Mouse (Mus musculus): Measurements from ENCODE around the gene Cnot8. TPM values are rescaled to one million over a fixed set of nuclear protein-coding genes. Genes with fewer than 3 reads are reported as not detected.
"Not testable (repeated sequence)": the region's sequence is repeated elsewhere in the genome, so short reads cannot be mapped to it uniquely, and the experiment has no call there.

The Cnot8 gene
- 17.6 and 22.8 TPM in 2 replicates for polyA plus RNA-seq (2012; rRNA removed)

DNA sequence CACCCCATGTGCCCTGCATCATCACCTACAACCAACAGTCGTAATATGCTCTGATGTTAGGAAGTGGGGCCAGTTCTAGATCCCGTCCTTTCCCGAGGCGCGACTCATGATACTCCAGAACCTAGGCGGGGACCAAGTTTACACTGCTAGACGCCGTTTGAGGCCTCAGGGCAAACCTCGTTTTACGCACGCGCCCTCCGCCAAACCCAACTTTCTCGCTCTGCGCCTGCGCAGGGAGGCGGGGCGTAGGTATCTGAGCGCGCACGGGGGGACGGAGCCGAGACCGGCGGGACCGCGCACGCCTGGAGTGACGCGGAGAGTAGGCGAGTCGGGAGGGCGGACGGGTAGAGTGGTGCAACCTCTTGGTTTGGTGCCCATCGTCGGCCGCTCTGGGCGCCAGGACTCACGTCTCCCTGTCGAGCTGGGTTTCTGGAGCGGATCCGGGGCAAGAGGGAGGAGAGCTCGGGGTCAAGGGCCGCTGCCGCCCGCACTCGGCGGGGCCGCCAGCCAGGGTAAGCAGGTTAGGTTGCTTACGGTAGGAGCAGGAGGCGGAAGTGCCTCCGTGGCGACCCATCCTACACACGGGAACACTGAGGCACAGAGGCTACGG, at the start of gene Cnot8:
Gene Cnot8, plus strand, starts transcription at position 457 of the 610 bp plus-strand sequence.
- Histone ChIP-seq H3K27me3 (ENCODE audit: control insufficient read depth, insufficient read depth, low read length) (no peaks in the 10 kb centered on the region), H3K4me3 (ENCODE audit: control insufficient read depth, low read depth, low read length) (peak within 1 kb of the TSS; percentile 93), H3K4me1 (ENCODE audit: control insufficient read depth, insufficient read depth, low read length) (peaks cover 13% of the 10 kb centered on the region), H3K27ac (ENCODE audit: control insufficient read depth, insufficient read depth, low read depth, low read length) (peak within 1 kb of the TSS; percentile 98), H3K36me3 (ENCODE audit: control insufficient read depth, insufficient read depth, low read length) (no peaks in the 10 kb centered on the region)
- peak; percentile 89 for TF ChIP-seq POLR2A (IDR thresholded peaks at IDR 0.05; ENCODE audit: control insufficient read depth, low read depth, low read length)
- TF ChIP-seq CTCF (IDR thresholded peaks at IDR 0.05; ENCODE audit: control insufficient read depth, insufficient read depth, insufficient replicate concordance, low read depth, low read length): no peak

DNA sequence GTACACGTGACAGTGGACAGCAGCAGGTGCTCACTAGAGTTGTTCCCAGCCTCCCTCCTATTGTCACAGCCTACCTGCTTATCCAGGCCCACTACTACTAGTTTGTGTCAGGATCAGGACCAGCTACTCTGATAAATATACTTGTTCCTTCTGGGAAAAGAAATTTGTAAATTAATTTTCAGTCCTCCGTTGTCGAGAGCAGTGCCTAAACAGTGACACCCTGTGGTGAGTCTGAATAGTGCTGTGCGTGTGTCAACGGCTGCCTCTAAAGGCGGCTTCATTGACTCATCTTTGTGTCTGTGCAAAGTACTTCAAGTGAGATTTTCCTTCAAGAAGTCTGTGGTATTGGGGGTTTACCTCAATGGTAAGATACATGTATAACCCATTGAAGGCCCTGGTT, 46.5 kb upstream of the Cnot8 start:
- Histone ChIP-seq H3K27me3 (ENCODE audit: control insufficient read depth, insufficient read depth, low read length) (no peaks in the 10 kb centered on the region), H3K4me1 (ENCODE audit: control insufficient read depth, insufficient read depth, low read length) (no peaks in the 10 kb centered on the region), H3K27ac (ENCODE audit: control insufficient read depth, insufficient read depth, low read depth, low read length) (no peak overlapping the region), H3K36me3 (ENCODE audit: control insufficient read depth, insufficient read depth, low read length) (no peaks in the 10 kb centered on the region), H3K4me3 (ENCODE audit: control insufficient read depth, low read depth, low read length) (no peak overlapping the region)
- TF ChIP-seq CTCF (IDR thresholded peaks at IDR 0.05; ENCODE audit: control insufficient read depth, insufficient read depth, insufficient replicate concordance, low read depth, low read length) (peak; percentile 40; the same call in 1 of the 2 replicates), POLR2A (IDR thresholded peaks at IDR 0.05; ENCODE audit: control insufficient read depth, low read depth, low read length) (no peak)

DNA sequence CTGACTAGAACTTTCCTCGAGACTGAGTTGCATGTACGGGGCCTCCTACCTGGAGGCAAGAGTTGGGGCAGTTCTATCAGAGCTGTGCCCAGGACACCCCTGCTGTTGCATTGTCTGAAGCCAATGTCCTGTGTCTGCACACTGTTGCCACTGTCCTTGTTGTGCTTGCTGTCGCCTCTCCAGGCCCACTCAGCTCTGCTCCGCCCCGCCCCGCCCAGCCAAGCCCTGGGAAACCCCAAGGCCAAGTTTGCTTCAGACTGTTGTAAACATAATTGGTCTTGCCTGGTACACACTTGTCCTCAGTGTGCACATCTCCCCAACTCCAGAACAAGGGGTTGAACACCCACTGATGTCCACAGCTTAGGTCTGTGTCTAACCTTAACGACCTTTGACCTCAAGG, 44.2 kb upstream of the Cnot8 start:
- not testable (repeated sequence) for H3K4me1 ChIP-seq (ENCODE audit: control insufficient read depth, insufficient read depth, low read length); H3K27ac ChIP-seq (ENCODE audit: control insufficient read depth, insufficient read depth, low read depth, low read length); H3K36me3 ChIP-seq (ENCODE audit: control insufficient read depth, insufficient read depth, low read length); H3K27me3 ChIP-seq (ENCODE audit: control insufficient read depth, insufficient read depth, low read length); H3K4me3 ChIP-seq (ENCODE audit: control insufficient read depth, low read depth, low read length)

DNA sequence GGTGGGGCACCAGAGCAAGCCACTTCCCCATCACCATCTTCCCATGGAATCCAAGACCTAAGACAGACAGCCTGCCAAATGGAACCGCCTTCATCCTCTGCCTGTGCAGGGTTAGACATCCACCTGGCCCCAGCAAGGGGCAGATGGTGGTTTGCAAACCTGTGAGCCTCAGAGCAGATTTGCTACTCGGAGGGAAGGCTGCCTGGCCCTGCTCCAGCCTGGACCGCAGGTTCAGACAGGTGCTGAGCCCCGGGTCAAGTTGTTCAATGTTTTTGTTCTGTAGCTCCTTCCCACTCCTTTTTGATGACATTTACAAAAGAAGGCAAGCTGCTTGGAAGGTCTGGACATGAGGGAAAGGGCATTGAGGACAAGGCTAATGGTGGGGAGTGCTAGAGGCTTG, 42.7 kb upstream of the Cnot8 start:
- H3K4me1 ChIP-seq (ENCODE audit: control insufficient read depth, insufficient read depth, low read length); H3K36me3 ChIP-seq (ENCODE audit: control insufficient read depth, insufficient read depth, low read length); H3K27me3 ChIP-seq (ENCODE audit: control insufficient read depth, insufficient read depth, low read length); H3K4me3 ChIP-seq (ENCODE audit: control insufficient read depth, low read depth, low read length); H3K27ac ChIP-seq (ENCODE audit: control insufficient read depth, insufficient read depth, low read depth, low read length): not testable (repeated sequence)

DNA sequence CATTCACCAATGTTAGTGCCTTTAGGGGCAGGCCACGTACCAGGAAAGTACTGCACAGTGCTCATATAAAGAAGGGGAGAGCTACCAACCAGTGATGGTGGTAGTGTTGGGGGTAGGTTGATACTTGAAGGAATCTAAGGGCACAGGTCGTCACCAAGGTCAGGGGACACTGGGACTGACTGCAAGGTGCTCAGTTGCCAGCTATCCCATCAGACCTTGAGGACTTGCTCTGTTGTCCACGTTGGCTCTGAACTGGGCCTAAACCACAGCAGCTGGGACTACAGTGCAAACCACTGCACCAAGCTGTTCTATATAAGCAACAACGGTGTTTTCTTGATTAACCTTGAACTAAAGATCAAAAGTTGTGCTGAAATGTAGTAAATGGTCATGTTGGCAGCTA, 41.4 kb upstream of the Cnot8 start:
- Histone ChIP-seq H3K27me3 (ENCODE audit: control insufficient read depth, insufficient read depth, low read length) (no peaks in the 10 kb centered on the region), H3K4me3 (ENCODE audit: control insufficient read depth, low read depth, low read length) (no peak overlapping the region), H3K27ac (ENCODE audit: control insufficient read depth, insufficient read depth, low read depth, low read length) (no peak overlapping the region), H3K36me3 (ENCODE audit: control insufficient read depth, insufficient read depth, low read length) (no peaks in the 10 kb centered on the region), H3K4me1 (ENCODE audit: control insufficient read depth, insufficient read depth, low read length) (no peaks in the 10 kb centered on the region)
- TF ChIP-seq CTCF (IDR thresholded peaks at IDR 0.05; ENCODE audit: control insufficient read depth, insufficient read depth, insufficient replicate concordance, low read depth, low read length) (no peak), POLR2A (IDR thresholded peaks at IDR 0.05; ENCODE audit: control insufficient read depth, low read depth, low read length) (no peak)

DNA sequence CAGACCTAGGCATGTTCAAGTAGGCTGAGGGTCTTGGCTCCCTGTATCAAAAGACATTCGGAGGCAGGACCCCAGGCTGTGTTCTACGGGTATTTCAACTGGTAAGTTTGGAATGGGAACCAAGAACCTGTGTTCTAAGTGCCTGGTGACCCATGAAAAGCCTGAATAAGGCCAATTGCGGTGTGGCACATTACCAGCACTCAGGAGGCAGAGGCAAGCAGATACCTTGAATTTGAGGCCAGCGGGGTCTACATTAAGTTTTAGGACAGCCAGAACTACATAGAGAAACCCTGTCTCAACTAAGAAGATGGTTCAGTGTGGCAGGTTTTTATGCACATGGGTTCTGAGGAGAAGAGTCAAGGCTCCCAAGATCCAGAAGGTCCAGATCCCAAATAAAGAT, 38.9 kb upstream of the Cnot8 start:
- no peaks in the 10 kb centered on the region for H3K36me3 ChIP-seq (ENCODE audit: control insufficient read depth, insufficient read depth, low read length)
- TF ChIP-seq POLR2A (IDR thresholded peaks at IDR 0.05; ENCODE audit: control insufficient read depth, low read depth, low read length): no peak
- no peak for TF ChIP-seq CTCF (IDR thresholded peaks at IDR 0.05; ENCODE audit: control insufficient read depth, insufficient read depth, insufficient replicate concordance, low read depth, low read length)
- H3K4me1 ChIP-seq (ENCODE audit: control insufficient read depth, insufficient read depth, low read length): no peaks in the 10 kb centered on the region
- no peaks in the 10 kb centered on the region for H3K27me3 ChIP-seq (ENCODE audit: control insufficient read depth, insufficient read depth, low read length)
- H3K4me3 ChIP-seq (ENCODE audit: control insufficient read depth, low read depth, low read length): no peak overlapping the region
- no peak overlapping the region for H3K27ac ChIP-seq (ENCODE audit: control insufficient read depth, insufficient read depth, low read depth, low read length)

DNA sequence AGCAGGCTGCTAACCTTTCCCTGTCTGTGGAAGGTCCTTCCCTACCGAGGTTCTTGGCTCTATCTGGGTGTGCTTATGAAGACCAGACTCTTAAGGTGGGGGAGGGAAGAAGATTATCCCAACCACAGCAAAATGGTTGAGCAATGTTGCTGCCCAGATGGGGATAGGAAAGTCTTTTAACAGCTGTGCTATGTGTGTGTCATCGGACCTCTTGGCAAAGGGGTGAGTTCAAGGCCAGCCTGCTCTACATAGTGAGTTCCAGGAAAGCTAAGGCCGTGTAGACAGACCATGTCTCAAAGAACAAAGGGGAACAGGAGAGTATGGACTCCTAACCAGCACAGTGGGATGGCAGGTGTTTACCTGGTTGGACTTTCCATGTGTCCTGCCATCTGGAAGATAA, 31.0 kb upstream of the Cnot8 start:
- no peaks in the 10 kb centered on the region for H3K4me1 ChIP-seq (ENCODE audit: control insufficient read depth, insufficient read depth, low read length)
- no peaks in the 10 kb centered on the region for H3K36me3 ChIP-seq (ENCODE audit: control insufficient read depth, insufficient read depth, low read length)
- TF ChIP-seq POLR2A (IDR thresholded peaks at IDR 0.05; ENCODE audit: control insufficient read depth, low read depth, low read length) (no peak), CTCF (IDR thresholded peaks at IDR 0.05; ENCODE audit: control insufficient read depth, insufficient read depth, insufficient replicate concordance, low read depth, low read length) (no peak)
- H3K27me3 ChIP-seq (ENCODE audit: control insufficient read depth, insufficient read depth, low read length): no peaks in the 10 kb centered on the region
- H3K27ac ChIP-seq (ENCODE audit: control insufficient read depth, insufficient read depth, low read depth, low read length): no peak overlapping the region
- no peak overlapping the region for H3K4me3 ChIP-seq (ENCODE audit: control insufficient read depth, low read depth, low read length)

DNA sequence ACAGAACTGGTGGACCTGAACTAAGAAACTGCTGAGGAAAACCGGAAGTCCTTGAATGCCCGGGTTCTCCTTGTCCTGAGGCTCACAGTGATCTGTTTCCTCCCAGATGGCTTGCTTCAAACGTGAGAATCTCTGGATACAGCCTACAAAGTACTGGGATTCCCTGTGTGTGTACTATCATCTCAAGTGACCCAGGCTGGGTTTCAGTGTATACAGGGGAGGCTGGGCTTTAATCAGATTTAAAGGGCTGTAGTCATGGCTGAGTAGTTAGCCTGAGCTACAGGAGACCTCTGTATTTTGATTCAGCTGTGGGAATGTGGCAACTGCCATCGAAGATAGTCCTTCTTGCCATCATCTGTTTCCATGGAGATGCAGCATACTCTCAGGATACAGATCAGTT, 26.7 kb upstream of the Cnot8 start:
- Histone ChIP-seq H3K36me3 (ENCODE audit: control insufficient read depth, insufficient read depth, low read length) (no peaks in the 10 kb centered on the region), H3K4me1 (ENCODE audit: control insufficient read depth, insufficient read depth, low read length) (no peaks in the 10 kb centered on the region), H3K4me3 (ENCODE audit: control insufficient read depth, low read depth, low read length) (no peak overlapping the region), H3K27me3 (ENCODE audit: control insufficient read depth, insufficient read depth, low read length) (no peaks in the 10 kb centered on the region), H3K27ac (ENCODE audit: control insufficient read depth, insufficient read depth, low read depth, low read length) (no peak overlapping the region)
- no peak for TF ChIP-seq POLR2A (IDR thresholded peaks at IDR 0.05; ENCODE audit: control insufficient read depth, low read depth, low read length)
- no peak for TF ChIP-seq CTCF (IDR thresholded peaks at IDR 0.05; ENCODE audit: control insufficient read depth, insufficient read depth, insufficient replicate concordance, low read depth, low read length)

Measured in testis, adult 2 months (tissue).